9 mouse cellular contexts compared by ENCODE assay signal in genomic region chr11:45539459-45539858, GRCm38 (mm10).
DNase-seq lines count a peak whose midpoint lies in the region; ATAC-seq and TF ChIP-seq lines count a peak whose summit lies in the region.
"Had no signal": no experiment of that assay in that cellular context is flagged by ENCODE, and none has a peak within 500 bp of the region (broad histone marks: within the 10 kb centered on the region; RNA-seq: fewer than 3 reads in every experiment).

No protein-coding gene starts in this region.

- H3K9me3 ChIP-seq in liver, embryonic 12.5 days (replicated peaks), result no peaks in the 10 kb centered on the region
- no peaks in the 10 kb centered on the region for H3K9me3 ChIP-seq in embryonic facial prominence, embryonic 11.5 days (replicated peaks; ENCODE audit: control insufficient read depth, low read length)
- H3K9me3 ChIP-seq in kidney, postnatal 0 days (replicated peaks; ENCODE audit: low read length), result no peaks in the 10 kb centered on the region
- H3K9me3 ChIP-seq in neural tube, embryonic 15.5 days (replicated peaks), result no peaks in the 10 kb centered on the region

- no peak for TF ChIP-seq POLR2A in liver, adult 2 months (IDR thresholded peaks at IDR 0.05; ENCODE audit: extremely low read depth, insufficient read depth, low read length)

- H3K4me2 ChIP-seq in liver, embryonic 12.5 days, result no peak overlapping the region
- H3K4me2 ChIP-seq in embryonic facial prominence, embryonic 11.5 days (ENCODE audit: low read depth, low read length), result no peak overlapping the region
- no peak overlapping the region for H3K4me2 ChIP-seq in kidney, postnatal 0 days (ENCODE audit: low read length)
- H3K4me2 ChIP-seq in neural tube, embryonic 15.5 days, result no peak overlapping the region

- H3K4me3 ChIP-seq in liver, embryonic 12.5 days, result no peak overlapping the region
- H3K4me3 ChIP-seq in embryonic facial prominence, embryonic 11.5 days (ENCODE audit: low read depth, low read length), result no peak overlapping the region
- no peak overlapping the region for H3K4me3 ChIP-seq in kidney, postnatal 0 days (replicated peaks; ENCODE audit: low read depth, low read length)
- H3K4me3 ChIP-seq in liver, adult 2 months (ENCODE audit: insufficient read depth, low read depth, low read length), result no peak overlapping the region
- H3K4me3 ChIP-seq in neural tube, embryonic 15.5 days (replicated peaks), result no peak overlapping the region
- H3K4me3 ChIP-seq: myocyte had no signal

- H3K36me3 ChIP-seq in liver, embryonic 12.5 days, result no peaks in the 10 kb centered on the region
- no peaks in the 10 kb centered on the region for H3K36me3 ChIP-seq in embryonic facial prominence, embryonic 11.5 days (replicated peaks; ENCODE audit: control insufficient read depth, insufficient read depth, low read depth, low read length)
- no peaks in the 10 kb centered on the region for H3K36me3 ChIP-seq in kidney, postnatal 0 days (ENCODE audit: insufficient read depth, low read length)
- H3K36me3 ChIP-seq in liver, adult 2 months (ENCODE audit: control insufficient read depth, insufficient read depth, low read length), result no peaks in the 10 kb centered on the region
- no peaks in the 10 kb centered on the region for H3K36me3 ChIP-seq in neural tube, embryonic 15.5 days

- no peaks in the 10 kb centered on the region for H3K79me2 ChIP-seq in liver, adult 2 months (ENCODE audit: control insufficient read depth, insufficient read depth, low read length)

- no peak overlapping the region for H3K9ac ChIP-seq in liver, embryonic 12.5 days
- H3K9ac ChIP-seq in embryonic facial prominence, embryonic 11.5 days (replicated peaks; ENCODE audit: low read length), result no peak overlapping the region
- H3K9ac ChIP-seq in kidney, postnatal 0 days (ENCODE audit: low read depth, low read length), result no peak overlapping the region
- no peak overlapping the region for H3K9ac ChIP-seq in liver, adult 2 months (ENCODE audit: low read depth, low read length)
- H3K9ac ChIP-seq in neural tube, embryonic 15.5 days (replicated peaks), result no peak overlapping the region

- peak; percentile 87 for TF ChIP-seq CTCF in kidney, postnatal 0 days (IDR thresholded peaks at IDR 0.05; ENCODE audit: low read depth)
- peak; percentile 70 for TF ChIP-seq CTCF in liver, adult 2 months (IDR thresholded peaks at IDR 0.05; ENCODE audit: low read depth, low read length)

- no peak for ATAC-seq in liver, embryonic 12.5 days
- no peak for ATAC-seq in embryonic facial prominence, embryonic 11.5 days (replicated peaks; ENCODE audit: insufficient number of reproducible peaks, low FRiP score, low TSS enrichment, low read depth)
- ATAC-seq in kidney, postnatal 0 days (replicated peaks; ENCODE audit: low FRiP score, low read depth), result no peak
- ATAC-seq in neural tube, embryonic 15.5 days (ENCODE audit: low FRiP score), result peak; percentile 85

- H3K27ac ChIP-seq in liver, embryonic 12.5 days, result no peak overlapping the region
- no peak overlapping the region for H3K27ac ChIP-seq in embryonic facial prominence, embryonic 11.5 days (replicated peaks; ENCODE audit: low read depth, low read length)
- no peak overlapping the region for H3K27ac ChIP-seq in kidney, postnatal 0 days
- no peak overlapping the region for H3K27ac ChIP-seq in liver, adult 2 months (replicated peaks; ENCODE audit: insufficient read depth, low read depth, low read length)
- H3K27ac ChIP-seq in neural tube, embryonic 15.5 days (replicated peaks), result no peak overlapping the region

- 40% methylated on average over 4 of the region's 4 CpGs for WGBS in liver, embryonic 12.5 days (ENCODE audit: insufficient replicate concordance)
- 35% methylated on average over 4 of the region's 4 CpGs for WGBS in embryonic facial prominence, embryonic 11.5 days
- 35% methylated on average over 4 of the region's 4 CpGs for WGBS in kidney, postnatal 0 days
- WGBS in liver, adult 2 months, result 28% methylated on average over 4 of the region's 4 CpGs
- WGBS in neural tube, embryonic 15.5 days, result 36% methylated on average over 4 of the region's 4 CpGs

- no peaks in the 10 kb centered on the region for H3K4me1 ChIP-seq in liver, embryonic 12.5 days
- H3K4me1 ChIP-seq in embryonic facial prominence, embryonic 11.5 days (ENCODE audit: control insufficient read depth, insufficient read depth, low read length), result no peaks in the 10 kb centered on the region
- H3K4me1 ChIP-seq in kidney, postnatal 0 days (replicated peaks; ENCODE audit: insufficient read depth, low read length), result no peaks in the 10 kb centered on the region
- no peaks in the 10 kb centered on the region for H3K4me1 ChIP-seq in liver, adult 2 months (ENCODE audit: control insufficient read depth, insufficient read depth, low read length)
- peaks cover 8% of the 10 kb centered on the region for H3K4me1 ChIP-seq in neural tube, embryonic 15.5 days

- no peaks in the 10 kb centered on the region for H3K27me3 ChIP-seq in liver, embryonic 12.5 days (replicated peaks)
- no peaks in the 10 kb centered on the region for H3K27me3 ChIP-seq in embryonic facial prominence, embryonic 11.5 days (ENCODE audit: control insufficient read depth, insufficient read depth, low read length)
- no peaks in the 10 kb centered on the region for H3K27me3 ChIP-seq in kidney, postnatal 0 days (ENCODE audit: insufficient read depth, low read length)
- H3K27me3 ChIP-seq in liver, adult 2 months (ENCODE audit: control insufficient read depth, insufficient read depth, low read length), result no peaks in the 10 kb centered on the region
- no peaks in the 10 kb centered on the region for H3K27me3 ChIP-seq in neural tube, embryonic 15.5 days (replicated peaks)

- DNase-seq in liver, result peak; percentile 48
- peak; percentile 90 for DNase-seq in embryonic facial prominence, embryonic 11.5 days (ENCODE audit: low spot score)
- DNase-seq in heart, adult 9 months (ENCODE audit: low spot score in 2 of 2), result peak; percentile 51 to 79
- DNase-seq in kidney, postnatal 0 days (ENCODE audit: low spot score), result peak; percentile 94
- DNase-seq in liver, adult 2 months (ENCODE audit: extremely low read depth, low read depth, low spot score), result peak; percentile 70
- DNase-seq in testis, postnatal 10 days (ENCODE audit: low spot score), result peak; percentile 84
